Mouse (Mus musculus) stomach, embryonic 16.5 days (tissue): ENCODE results near the gene Far1. TPM values are rescaled to one million over a fixed set of nuclear protein-coding genes. Genes with fewer than 3 reads are reported as not detected.

Source experiments
- ATAC-seq: fragments of 200-750 bp; cut with Nextera tagmentation; 2 replicates; pipeline ENCODE4 v1.8.0; 2017; ENCODE audit warnings: moderate number of reproducible peaks, moderate TSS enrichment; ENCODE audit not compliant: insufficient read depth, low FRiP score
- H3K27ac ChIP-seq: fragments of 300-500 bp; sonication (generic); 2 replicates; pipeline ENCODE4 v1.5.1; 2014; ENCODE audit warnings: low read length
- H3K27me3 ChIP-seq: fragments of 300-500 bp; sonication (generic); 2 replicates; pipeline ENCODE4 v1.6.1; 2014; ENCODE audit warnings: low read length, control low read depth, mixed read lengths; ENCODE audit not compliant: control insufficient read depth, insufficient read depth
- H3K36me3 ChIP-seq: fragments of 300-500 bp; sonication (generic); 2 replicates; pipeline ENCODE4 v1.6.1; 2014; ENCODE audit warnings: low read length; ENCODE audit not compliant: control insufficient read depth, insufficient read depth
- H3K4me1 ChIP-seq: fragments of 300-500 bp; sonication (generic); 2 replicates; pipeline ENCODE4 v1.6.1; 2014; ENCODE audit warnings: low read length, control low read depth, mixed read lengths; ENCODE audit not compliant: control insufficient read depth, insufficient read depth
- H3K4me2 ChIP-seq: fragments of 300-500 bp; sonication (generic); 2 replicates; pipeline ENCODE4 v1.6.1; 2014; ENCODE audit warnings: low read depth, low read length, mixed read lengths
- H3K4me3 ChIP-seq: fragments of 300-500 bp; sonication (generic); replicated peaks from 2 replicates; pipeline ENCODE4 v1.5.1; 2014; ENCODE audit warnings: mild to moderate bottlenecking, low read length
- H3K9ac ChIP-seq: fragments of 300-500 bp; sonication (generic); 2 replicates; pipeline ENCODE4 v1.6.1; 2014; ENCODE audit warnings: low read length
- H3K9me3 ChIP-seq: fragments of 300-500 bp; sonication (generic); replicated peaks from 2 replicates; pipeline ENCODE4 v1.6.1; 2016; ENCODE audit warnings: low read length, control low read depth; ENCODE audit not compliant: control insufficient read depth
- WGBS: fragments of 180-500 bp; shearing (Covaris S2); extraction: QIAGEN DNeasy Blood & Tissue Kit; methylation state at CpG from one replicate; pipeline ENCODE4 v1.1.7; 2014; 5-methylcytosine and 5-hydroxymethylcytosine counted together
- polyA plus RNA-seq: library from polyadenylated mRNA; unstranded; fragments of >200 nt; fragmentation: Nextera tagmentation; extraction: Ambion mirVana; gene quantifications from 2 replicates; pipeline ENCODE4 v1.2.1, GENCODE M21; 2015

Far1 gene
- polyA plus RNA-seq, 1 experiment from 2014 or later, result 120 TPM

GRCm38 (mm10) chr7:113505516-113506045 lies 8.1 kb upstream of the Far1 start:
- Histone ChIP-seq H3K27me3 (no peaks in the 10 kb centered on the region), H3K4me1 (no peaks in the 10 kb centered on the region), H3K4me3 (no peak overlapping the region), H3K27ac (no peak overlapping the region), H3K9ac (no peak overlapping the region), H3K9me3 (no peaks in the 10 kb centered on the region), H3K36me3 (no peaks in the 10 kb centered on the region), H3K4me2 (no peak overlapping the region)
- WGBS, result 85% methylated on average over 4 of the region's 4 CpGs
- ATAC-seq, result no peak

- Histone ChIP-seq H3K4me1 (no peaks in the 10 kb centered on the region), H3K4me3 (no peak overlapping the region), H3K9me3 (no peaks in the 10 kb centered on the region), H3K36me3 (no peaks in the 10 kb centered on the region), H3K9ac (no peak overlapping the region), H3K27me3 (no peaks in the 10 kb centered on the region), H3K27ac (no peak overlapping the region), H3K4me2 (no peak overlapping the region)
- WGBS, result 51% methylated on average over 3 of the region's 3 CpGs
- no peak for ATAC-seq
These were observed 5.8 kb upstream of the Far1 start for GRCm38 (mm10) chr7:113507846-113508245.

- Histone ChIP-seq H3K9me3 (no peaks in the 10 kb centered on the region), H3K36me3 (no peaks in the 10 kb centered on the region), H3K27me3 (no peaks in the 10 kb centered on the region), H3K27ac (no peak overlapping the region), H3K4me2 (no peak overlapping the region), H3K9ac (no peak overlapping the region), H3K4me3 (no peak overlapping the region), H3K4me1 (peaks cover 11% of the 10 kb centered on the region)
- ATAC-seq, result no peak
- WGBS, result 67% methylated on average over 3 of the region's 3 CpGs
These were observed 2.2 kb upstream of the Far1 start for GRCm38 (mm10) chr7:113511396-113511795.

GRCm38 (mm10) chr7:113512527-113513285 lies 928 bp upstream of the Far1 start:
- peak overlapping the region; percentile 84 for H3K4me3 ChIP-seq
- H3K36me3 ChIP-seq, result no peaks in the 10 kb centered on the region
- peaks cover 13% of the 10 kb centered on the region for H3K4me1 ChIP-seq
- H3K9ac ChIP-seq, result peak overlapping the region; percentile 85
- no peak for ATAC-seq
- peak overlapping the region; percentile 86 for H3K27ac ChIP-seq
- 15% methylated on average over 20 of the region's 20 CpGs for WGBS
- no peaks in the 10 kb centered on the region for H3K9me3 ChIP-seq
- H3K27me3 ChIP-seq, result no peaks in the 10 kb centered on the region
- peak overlapping the region; percentile 79 for H3K4me2 ChIP-seq

GRCm38 (mm10) chr7:113513963-113514649 lies 472 bp downstream of the Far1 start:
- under 1% methylated on average over 45 of the region's 45 CpGs for WGBS
- ATAC-seq, result peak; percentile 78

GRCm38 (mm10) chr7:113515831-113516230 lies 2.2 kb downstream of the Far1 start:
- peaks cover 13% of the 10 kb centered on the region for H3K4me1 ChIP-seq
- H3K4me3 ChIP-seq, result no peak overlapping the region; the same call in 1 of the 2 replicates
- H3K9me3 ChIP-seq, result no peaks in the 10 kb centered on the region
- no peaks in the 10 kb centered on the region for H3K27me3 ChIP-seq
- 0 out of 2 replicates have a peak overlapping the region, but pooled peaks have one; percentile 5 for H3K4me2 ChIP-seq
- WGBS, result 85% methylated on average over 4 of the region's 4 CpGs
- no peak for ATAC-seq
- H3K36me3 ChIP-seq, result no peaks in the 10 kb centered on the region
- H3K9ac ChIP-seq, result no peak overlapping the region
- H3K27ac ChIP-seq, result no peak overlapping the region

More at GRCm38 (mm10) chr7:113513963-113514649, 472 bp downstream of the Far1 start:
- H3K27me3 ChIP-seq, result no peaks in the 10 kb centered on the region
- H3K9ac ChIP-seq, result peak overlapping the region; percentile 94
- H3K36me3 ChIP-seq, result no peaks in the 10 kb centered on the region
- H3K4me2 ChIP-seq, result peak overlapping the region; percentile 58
- no peaks in the 10 kb centered on the region for H3K9me3 ChIP-seq
- peak overlapping the region; percentile 84 for H3K4me3 ChIP-seq
- H3K27ac ChIP-seq, result peak overlapping the region; percentile 96
- peaks cover 13% of the 10 kb centered on the region for H3K4me1 ChIP-seq

- Histone ChIP-seq H3K9ac (no peak overlapping the region), H3K36me3 (no peaks in the 10 kb centered on the region), H3K4me3 (no peak overlapping the region), H3K27ac (no peak overlapping the region), H3K9me3 (no peaks in the 10 kb centered on the region), H3K4me2 (no peak overlapping the region), H3K27me3 (no peaks in the 10 kb centered on the region), H3K4me1 (peaks cover 15% of the 10 kb centered on the region)
- ATAC-seq, result no peak
- WGBS, result 58% methylated on average over 3 of the region's 3 CpGs
These were observed 4.8 kb downstream of the Far1 start for GRCm38 (mm10) chr7:113518419-113518818.

GRCm38 (mm10) chr7:113518961-113519360 lies 5.3 kb downstream of the Far1 start:
- no peak for ATAC-seq
- Histone ChIP-seq H3K36me3 (no peaks in the 10 kb centered on the region), H3K9me3 (no peaks in the 10 kb centered on the region), H3K27me3 (no peaks in the 10 kb centered on the region), H3K4me3 (no peak overlapping the region), H3K4me1 (peaks cover 15% of the 10 kb centered on the region), H3K27ac (no peak overlapping the region), H3K9ac (no peak overlapping the region), H3K4me2 (no peak overlapping the region)
- WGBS, result 91% methylated on average over 2 of the region's 2 CpGs

GRCm38 (mm10) chr7:113543158-113543557 lies 29.5 kb downstream of the Far1 start:
- Histone ChIP-seq H3K36me3 (peaks cover 4% of the 10 kb centered on the region), H3K9me3 (no peaks in the 10 kb centered on the region), H3K4me1 (no peaks in the 10 kb centered on the region), H3K4me3 (no peak overlapping the region), H3K27me3 (no peaks in the 10 kb centered on the region), H3K27ac (no peak overlapping the region), H3K4me2 (no peak overlapping the region), H3K9ac (no peak overlapping the region)
- no peak for ATAC-seq
- WGBS, result 27% methylated on average over 1 of the region's 1 CpGs
